Mouse (Mus musculus) hindbrain, embryonic 12.5 days (tissue): ENCODE results near the gene Tmem116. TPM values are rescaled to one million over a fixed set of nuclear protein-coding genes. Genes with fewer than 3 reads are reported as not detected.
A peak's percentile ranks its signal among the peaks of the same experiment; 100 is the strongest.

Source experiments
- ATAC-seq: fragments of 200-750 bp; cut with Nextera tagmentation; 2 replicates; pipeline ENCODE4 v1.8.0; 2017; ENCODE audit warnings: moderate TSS enrichment; ENCODE audit not compliant: low FRiP score
- H3K27ac ChIP-seq: fragments of 300-500 bp; sonication (generic); 2 replicates; pipeline ENCODE4 v1.5.1; 2016; ENCODE audit warnings: mild to moderate bottlenecking
- H3K27me3 ChIP-seq: fragments of 300-500 bp; sonication (generic); 2 replicates; pipeline ENCODE4 v1.6.1; 2016; ENCODE audit warnings: mild to moderate bottlenecking
- H3K36me3 ChIP-seq: fragments of 300-500 bp; sonication (generic); 2 replicates; pipeline ENCODE4 v1.6.1; 2016; ENCODE audit warnings: mild to moderate bottlenecking
- H3K4me1 ChIP-seq: fragments of 300-500 bp; sonication (generic); 2 replicates; pipeline ENCODE4 v1.6.1; 2016
- H3K4me2 ChIP-seq: fragments of 300-500 bp; sonication (generic); replicated peaks from 2 replicates; pipeline ENCODE4 v1.6.1; 2016; ENCODE audit warnings: mild to moderate bottlenecking
- H3K4me3 ChIP-seq: fragments of 300-500 bp; sonication (generic); 2 replicates; pipeline ENCODE4 v1.5.1; 2016; ENCODE audit warnings: mild to moderate bottlenecking
- H3K9ac ChIP-seq: fragments of 300-500 bp; sonication (generic); 2 replicates; pipeline ENCODE4 v1.6.1; 2016; ENCODE audit warnings: mild to moderate bottlenecking, moderate library complexity
- H3K9me3 ChIP-seq: fragments of 300-500 bp; sonication (generic); replicated peaks from 2 replicates; pipeline ENCODE4 v1.6.1; 2016; ENCODE audit warnings: mild to moderate bottlenecking
- WGBS: fragments of 180-500 bp; shearing (Covaris S2); methylation state at CpG from one replicate; pipeline ENCODE4 v1.1.7; 2016; 5-methylcytosine and 5-hydroxymethylcytosine counted together
- polyA plus RNA-seq: library from polyadenylated mRNA; unstranded; fragments of >200 nt; fragmentation: Nextera tagmentation; extraction: Ambion mirVana; gene quantifications from 2 replicates; pipeline ENCODE4 v1.2.1, GENCODE M21; 2016

Gene Tmem116
- polyA plus RNA-seq, 1 experiment from 2014 or later, result 1.8 TPM

DNA sequence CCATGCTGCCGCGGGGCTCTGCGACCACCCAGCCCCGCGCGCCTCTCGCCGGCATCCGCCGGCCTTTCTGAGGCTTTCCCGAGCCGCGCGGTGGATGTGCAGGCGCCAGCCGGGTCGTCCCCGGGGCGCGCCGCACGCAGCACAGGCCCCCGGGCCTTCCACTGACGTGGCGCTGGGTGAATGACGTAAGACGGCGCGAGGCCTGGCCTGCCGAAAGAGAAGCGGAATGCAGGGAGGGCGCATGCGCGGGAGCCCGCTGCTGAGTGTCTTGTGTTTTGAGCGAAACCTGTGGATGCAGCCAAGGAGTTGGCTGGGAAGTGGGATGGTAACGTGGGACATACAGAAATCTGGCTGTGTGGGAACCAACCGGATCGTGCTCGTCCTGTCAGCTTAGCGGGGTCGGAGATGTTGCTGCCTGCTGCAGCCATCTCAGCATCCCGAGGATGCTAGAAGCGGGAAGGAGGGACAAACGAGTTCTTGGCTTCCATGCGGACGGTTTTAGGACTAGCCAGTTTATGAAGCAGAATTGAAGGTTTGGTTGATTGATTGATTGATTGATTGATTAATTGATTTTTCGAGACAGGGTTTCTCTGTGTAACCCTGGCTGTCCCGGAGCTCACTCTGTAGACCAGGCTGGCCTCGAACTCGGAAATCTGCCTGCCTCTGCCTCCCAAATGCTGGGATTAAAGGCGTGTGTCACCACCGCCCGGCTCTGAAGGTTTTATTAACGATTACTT lies 94.3 kb downstream of the Tmem116 start, which contains the start of gene Mapkapk5:
Gene Mapkapk5 (minus strand): TSS at position 113 of the 737 bp plus-strand sequence.
- peak; percentile 95 for ATAC-seq
- Histone ChIP-seq H3K36me3 (no peaks in the 10 kb centered on the region), H3K4me3 (peak within 1 kb of the TSS; percentile 100), H3K9ac (peak within 1 kb of the TSS; percentile 99), H3K9me3 (no peaks in the 10 kb centered on the region), H3K4me2 (peak within 1 kb of the TSS; percentile 93), H3K4me1 (peaks cover 29% of the 10 kb centered on the region), H3K27me3 (no peaks in the 10 kb centered on the region), H3K27ac (peak within 1 kb of the TSS; percentile 97)
- WGBS, result 3% methylated on average over 55 of the region's 55 CpGs

DNA sequence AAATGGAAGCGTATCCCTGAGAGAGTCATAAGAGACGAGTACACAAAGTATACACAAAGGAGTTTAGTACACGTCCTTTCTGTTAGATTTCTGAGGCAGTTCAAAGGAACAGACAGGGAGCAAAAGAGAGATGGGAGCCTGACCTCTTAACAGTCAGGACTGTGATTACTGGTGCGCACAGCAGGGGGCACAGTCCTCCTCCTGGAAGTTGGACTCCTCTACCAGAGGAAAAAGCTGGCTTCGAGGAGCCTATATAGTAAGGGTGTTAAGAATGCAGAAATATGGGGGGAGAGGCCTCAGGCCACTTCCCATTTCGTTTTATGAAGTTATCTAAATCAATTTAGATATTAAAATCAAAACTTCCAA lies 94.8 kb downstream of the Tmem116 start:
- Histone ChIP-seq H3K27ac (no peak overlapping the region), H3K4me1 (peaks cover 29% of the 10 kb centered on the region), H3K27me3 (no peaks in the 10 kb centered on the region), H3K9ac (peak overlapping the region; percentile 99), H3K4me2 (peak overlapping the region; percentile 93), H3K36me3 (no peaks in the 10 kb centered on the region), H3K4me3 (peak overlapping the region; percentile 100), H3K9me3 (no peaks in the 10 kb centered on the region)
- WGBS, result 42% methylated on average over 6 of the region's 6 CpGs
- peak; percentile 26; the same call in 1 of the 2 replicates for ATAC-seq

DNA sequence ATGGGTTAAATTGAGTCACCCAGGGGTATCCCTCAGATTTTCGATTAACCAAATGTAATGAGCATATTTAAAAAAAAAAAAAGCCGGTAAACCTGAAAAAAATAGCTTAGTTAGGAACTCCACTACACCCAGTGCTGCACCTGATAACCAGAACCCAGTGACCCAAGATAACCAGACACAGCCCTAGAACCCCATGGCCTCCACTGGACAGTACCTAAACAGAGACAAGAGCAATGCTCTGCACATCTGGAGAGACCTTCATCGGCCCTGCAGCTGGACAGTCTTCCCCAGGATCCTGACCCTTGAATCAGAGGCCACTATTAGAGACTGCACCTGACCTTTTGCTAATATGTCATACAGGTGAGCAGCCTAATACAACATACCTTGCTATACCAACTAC lies 95.4 kb downstream of the Tmem116 start:
- no peak overlapping the region for H3K9ac ChIP-seq
- no peak overlapping the region for H3K4me3 ChIP-seq
- WGBS, result 92% methylated on average over 3 of the region's 3 CpGs
- no peak overlapping the region for H3K27ac ChIP-seq
- no peaks in the 10 kb centered on the region for H3K27me3 ChIP-seq
- peaks cover 29% of the 10 kb centered on the region for H3K4me1 ChIP-seq
- H3K36me3 ChIP-seq, result no peaks in the 10 kb centered on the region
- ATAC-seq, result no peak
- H3K9me3 ChIP-seq, result no peaks in the 10 kb centered on the region
- no peak overlapping the region for H3K4me2 ChIP-seq

DNA sequence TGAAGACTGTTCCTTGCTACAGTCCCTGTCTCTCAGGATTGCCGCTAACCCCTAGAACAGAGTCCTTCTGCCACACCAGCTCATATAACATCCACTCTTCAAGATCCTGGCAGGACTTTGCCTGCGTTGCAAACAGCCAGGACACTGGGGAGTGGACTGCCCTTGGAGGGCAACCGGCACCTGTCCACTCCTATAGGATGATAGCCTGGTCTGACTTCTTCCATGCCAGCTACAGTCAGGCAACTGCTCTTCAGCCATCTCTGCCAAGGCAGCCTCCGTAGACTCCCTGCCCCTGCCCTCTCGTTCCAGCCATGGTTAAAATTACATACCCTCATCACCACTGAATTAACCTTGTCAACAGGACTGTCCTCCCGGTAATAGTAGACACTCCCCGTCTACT lies 97.5 kb downstream of the Tmem116 start:
- H3K27me3 ChIP-seq, result peaks cover under 1% of the 10 kb centered on the region; the same call in 1 of the 2 replicates
- no peak overlapping the region for H3K27ac ChIP-seq
- no peak for ATAC-seq
- H3K36me3 ChIP-seq, result no peaks in the 10 kb centered on the region
- no peak overlapping the region for H3K9ac ChIP-seq
- H3K9me3 ChIP-seq, result no peaks in the 10 kb centered on the region
- H3K4me2 ChIP-seq, result no peak overlapping the region
- H3K4me3 ChIP-seq, result no peak overlapping the region
- H3K4me1 ChIP-seq, result peaks cover 12% of the 10 kb centered on the region
- WGBS, result 89% methylated on average over 7 of the region's 7 CpGs

DNA sequence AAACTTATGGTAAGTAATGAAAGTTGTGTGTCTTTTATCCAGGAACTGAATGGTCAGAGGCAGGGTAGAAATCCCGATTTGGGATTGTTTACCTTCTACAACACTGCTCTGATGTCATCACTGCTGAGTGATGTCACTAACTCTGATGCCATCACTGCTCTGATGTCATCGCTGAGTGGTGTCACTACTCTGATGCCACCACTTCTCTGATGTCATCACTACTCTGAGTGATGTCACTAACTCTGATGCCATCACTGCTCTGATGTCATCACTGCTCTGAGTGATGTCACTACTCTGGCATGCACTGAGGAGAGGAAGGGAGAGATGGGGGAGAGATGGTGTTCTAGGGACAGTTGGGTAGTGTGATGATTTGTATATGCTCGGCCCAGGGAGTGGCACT lies 110.7 kb downstream of the Tmem116 start:
- H3K4me3 ChIP-seq, result no peak overlapping the region
- no peak overlapping the region for H3K27ac ChIP-seq
- no peak overlapping the region for H3K4me2 ChIP-seq
- H3K4me1 ChIP-seq, result 0 out of 2 replicates have a peak, but pooled peaks cover 5% of the 10 kb centered on the region
- ATAC-seq, result no peak
- H3K9ac ChIP-seq, result no peak overlapping the region
- H3K27me3 ChIP-seq, result no peaks in the 10 kb centered on the region
- no peaks in the 10 kb centered on the region for H3K9me3 ChIP-seq
- no peaks in the 10 kb centered on the region for H3K36me3 ChIP-seq
- 90% methylated on average over 3 of the region's 3 CpGs for WGBS

DNA sequence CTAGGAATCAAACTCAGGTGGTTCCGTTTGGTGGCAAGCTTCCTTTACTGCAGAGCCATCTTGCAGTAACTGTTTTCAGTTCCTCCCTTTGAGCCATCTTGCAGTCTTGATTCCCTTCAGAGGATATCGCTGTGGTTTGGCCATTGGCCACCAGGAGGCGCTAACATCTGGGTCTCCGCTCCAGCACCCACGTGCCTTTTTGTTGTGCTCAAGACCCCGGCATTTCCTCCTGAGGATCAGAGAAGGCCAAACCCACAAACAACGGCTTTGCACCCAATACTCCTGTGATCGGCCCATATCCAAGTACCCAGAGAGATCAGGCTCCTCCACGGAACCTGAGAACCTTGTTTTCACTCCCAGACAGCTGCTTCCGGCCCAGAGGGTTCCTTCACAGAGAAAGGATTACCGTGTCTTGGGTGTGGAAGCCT lies 112.8 kb downstream of the Tmem116 start:
- 0 out of 2 replicates have a peak, but pooled peaks cover 5% of the 10 kb centered on the region for H3K4me1 ChIP-seq
- no peaks in the 10 kb centered on the region for H3K27me3 ChIP-seq
- WGBS, result 15% methylated on average over 11 of the region's 11 CpGs
- ATAC-seq, result no peak
- peak overlapping the region; percentile 38 for H3K4me2 ChIP-seq
- H3K36me3 ChIP-seq, result peaks cover 7% of the 10 kb centered on the region
- H3K9me3 ChIP-seq, result no peaks in the 10 kb centered on the region
- H3K27ac ChIP-seq, result no peak overlapping the region
- no peak overlapping the region for H3K4me3 ChIP-seq
- H3K9ac ChIP-seq, result peak overlapping the region; percentile 13; the same call in 1 of the 2 replicates

DNA sequence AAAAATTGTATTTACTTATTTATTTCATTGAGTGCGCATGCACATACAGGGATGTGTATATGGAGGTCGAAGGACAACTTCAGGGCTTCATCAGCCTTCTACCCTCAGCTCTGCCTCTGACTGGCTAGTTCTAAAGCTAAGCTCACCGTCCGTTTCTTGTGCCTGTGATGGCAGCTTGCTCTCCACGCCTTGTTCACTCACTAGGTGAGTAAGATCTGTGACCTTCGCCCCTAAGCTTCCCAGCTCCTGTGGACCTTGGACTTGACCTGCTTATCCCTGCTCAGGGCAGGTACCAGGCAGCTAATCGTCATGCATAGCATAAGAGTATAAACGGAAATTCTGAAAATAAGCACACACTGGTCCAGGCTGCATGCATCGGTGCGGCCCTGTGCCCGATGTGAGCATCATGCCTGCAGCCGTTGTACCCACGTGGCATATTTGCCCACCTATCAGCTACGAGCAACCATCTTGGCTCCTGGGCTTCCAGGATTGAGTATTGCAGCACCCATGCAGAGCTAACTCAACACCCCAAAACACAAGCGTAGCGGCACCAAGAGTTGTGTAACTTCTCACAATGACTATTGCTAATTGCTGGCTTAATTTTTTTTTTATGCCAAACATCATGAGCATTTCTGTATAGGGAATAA lies 114.5 kb downstream of the Tmem116 start:
- 89% methylated on average over 16 of the region's 16 CpGs for WGBS
- H3K4me3 ChIP-seq, result no peak overlapping the region
- peaks cover 19% of the 10 kb centered on the region for H3K36me3 ChIP-seq
- no peaks in the 10 kb centered on the region for H3K27me3 ChIP-seq
- H3K9ac ChIP-seq, result no peak overlapping the region
- H3K4me1 ChIP-seq, result 0 out of 2 replicates have a peak, but pooled peaks cover 5% of the 10 kb centered on the region
- no peaks in the 10 kb centered on the region for H3K9me3 ChIP-seq
- H3K27ac ChIP-seq, result no peak overlapping the region
- H3K4me2 ChIP-seq, result no peak overlapping the region
- ATAC-seq, result no peak

DNA sequence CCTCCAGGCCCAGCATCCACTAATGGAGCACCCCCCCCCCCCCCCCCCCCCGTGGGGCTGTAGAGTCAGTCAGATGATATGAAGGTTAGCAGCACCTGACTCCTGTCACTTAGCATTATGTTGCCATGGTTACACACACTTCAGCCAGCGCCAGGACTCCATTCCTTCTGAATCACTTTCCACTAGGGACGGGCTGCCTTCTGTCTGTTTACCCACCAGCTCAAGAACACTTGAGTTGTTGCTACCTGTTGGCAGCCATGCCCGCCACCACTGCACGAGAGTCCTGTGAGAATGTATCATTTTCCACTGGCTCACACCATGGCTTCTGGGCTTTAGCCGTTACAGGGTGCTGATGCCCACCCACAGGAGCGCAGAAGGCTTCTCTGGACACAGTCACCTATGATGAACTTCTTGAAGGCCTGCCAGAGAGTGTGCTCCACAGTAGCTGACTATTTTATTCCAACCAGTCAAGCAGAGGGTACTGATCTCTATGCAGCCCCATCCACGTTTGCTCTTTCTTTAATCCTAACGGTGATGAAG lies 118.3 kb downstream of the Tmem116 start:
- no peak overlapping the region for H3K27ac ChIP-seq
- H3K36me3 ChIP-seq, result peaks cover 31% of the 10 kb centered on the region
- no peaks in the 10 kb centered on the region for H3K9me3 ChIP-seq
- ATAC-seq, result no peak
- H3K9ac ChIP-seq, result no peak overlapping the region
- H3K4me1 ChIP-seq, result no peaks in the 10 kb centered on the region
- no peaks in the 10 kb centered on the region for H3K27me3 ChIP-seq
- no peak overlapping the region for H3K4me2 ChIP-seq
- WGBS, result 81% methylated on average over 8 of the region's 9 CpGs
- no peak overlapping the region for H3K4me3 ChIP-seq

DNA sequence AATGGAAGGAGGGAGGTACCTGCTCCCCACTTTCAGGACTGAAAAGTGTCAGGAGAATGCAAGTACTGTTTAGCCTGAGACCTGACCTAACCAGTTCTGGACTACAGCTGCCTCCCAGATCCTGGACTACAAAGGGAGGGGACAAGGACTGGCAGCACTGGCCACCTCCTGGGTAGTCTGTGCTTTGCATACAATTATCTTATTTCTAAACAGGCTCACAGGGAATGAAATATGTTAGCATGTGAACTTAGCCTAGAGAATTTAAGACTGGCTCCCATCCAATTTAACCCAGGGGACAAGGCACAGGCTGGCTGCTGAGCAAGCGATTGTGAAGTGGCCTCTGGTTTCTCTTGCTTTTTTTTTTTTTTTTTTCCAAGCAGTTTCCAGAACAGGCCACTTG lies 119.1 kb downstream of the Tmem116 start:
- Histone ChIP-seq H3K4me2 (no peak overlapping the region), H3K36me3 (peaks cover 31% of the 10 kb centered on the region), H3K4me3 (no peak overlapping the region), H3K4me1 (no peaks in the 10 kb centered on the region), H3K9me3 (no peaks in the 10 kb centered on the region), H3K27me3 (no peaks in the 10 kb centered on the region), H3K27ac (no peak overlapping the region), H3K9ac (no peak overlapping the region)
- no peak for ATAC-seq
- WGBS, result 75% methylated on average over 1 of the region's 1 CpGs

Other genes with a start within 250 kb of the Tmem116 start
- gene Rpl6, start 247.4 kb upstream of the Tmem116 start, polyA plus RNA-seq, result 472 and 473 TPM in 2 replicates
- gene Hectd4, start 231.7 kb upstream of the Tmem116 start, polyA plus RNA-seq, result 16.4 and 16.9 TPM in 2 replicates
- 115 and 116 TPM in 2 replicates for gene Trafd1, start 66.3 kb upstream of the Tmem116 start, polyA plus RNA-seq
- 42.7 and 43.3 TPM in 2 replicates for gene Naa25, start 54.0 kb upstream of the Tmem116 start, polyA plus RNA-seq
- 139 and 145 TPM in 2 replicates for gene Erp29, start 613 bp downstream of the Tmem116 start, polyA plus RNA-seq
- not detected in 2 replicates for gene Adam1b, start 51.5 kb downstream of the Tmem116 start, polyA plus RNA-seq
- 3.2 and 3.8 TPM in 2 replicates for gene Adam1a, start 93.6 kb downstream of the Tmem116 start, polyA plus RNA-seq
- not detected in 2 replicates for gene Gm42878, start 93.6 kb downstream of the Tmem116 start, polyA plus RNA-seq
- gene Mapkapk5, start 94.0 kb downstream of the Tmem116 start, polyA plus RNA-seq, result 62.8 and 63.0 TPM in 2 replicates
- gene Aldh2, start 141.9 kb downstream of the Tmem116 start, polyA plus RNA-seq, result 133 and 138 TPM in 2 replicates
- 2.2 and 2.5 TPM in 2 replicates for gene Acad12, start 167.0 kb downstream of the Tmem116 start, polyA plus RNA-seq
- gene Acad10, start 208.6 kb downstream of the Tmem116 start, polyA plus RNA-seq, result 1.9 TPM in 2 replicates
- 51.5 and 52.8 TPM in 2 replicates for gene Brap, start 208.7 kb downstream of the Tmem116 start, polyA plus RNA-seq